10 mouse cellular contexts compared by ENCODE assay signal in the genomic region with DNA sequence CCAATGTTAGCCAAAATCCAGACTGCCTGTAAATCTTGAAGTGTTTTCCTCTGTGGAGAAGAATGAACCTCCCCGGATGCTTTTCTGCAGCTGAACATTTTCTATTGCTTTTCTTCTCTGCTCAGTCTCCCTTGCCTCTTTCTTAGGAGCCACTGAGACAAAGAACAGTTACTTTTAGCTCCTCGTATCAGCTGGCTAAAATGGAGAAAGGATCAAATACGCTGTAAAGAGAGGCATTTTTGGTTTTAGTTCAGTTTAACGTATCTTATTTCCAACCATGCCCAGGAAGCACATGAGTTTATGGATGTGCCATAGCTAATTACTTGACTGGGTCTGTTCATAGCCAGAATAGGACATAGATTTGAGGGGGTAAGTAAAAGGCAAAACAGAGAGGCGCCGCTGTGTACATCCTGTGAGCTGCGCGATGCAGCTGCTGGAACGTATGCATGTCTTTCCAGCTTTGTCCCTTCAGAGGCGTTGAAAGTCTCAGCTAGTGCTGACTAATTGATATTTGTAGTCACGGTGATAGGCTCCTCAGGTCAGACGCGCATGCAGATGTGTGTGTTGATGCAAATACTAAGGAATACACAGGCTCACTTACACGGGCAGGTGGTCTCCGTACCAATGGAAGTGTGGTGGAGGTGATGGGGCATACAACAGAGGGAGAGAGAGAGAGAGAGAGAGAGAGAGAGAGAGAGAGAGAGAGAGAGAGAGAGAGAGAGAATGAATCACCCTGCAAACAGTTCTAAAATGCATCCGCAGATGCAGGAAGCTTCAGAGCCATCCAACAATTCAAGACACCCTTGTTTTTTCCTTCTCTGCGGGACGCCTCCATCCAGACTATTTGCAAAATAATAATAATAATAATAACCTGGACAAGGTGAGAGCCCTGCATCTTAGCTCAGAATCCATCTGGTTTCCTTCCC.
DNase-seq lines count a peak whose midpoint lies in the region; ATAC-seq lines count a peak whose summit lies in the region.
"Had no signal": no experiment of that assay in that cellular context is flagged by ENCODE, and none has a peak within 500 bp of the region (broad histone marks: within the 10 kb centered on the region; RNA-seq: fewer than 3 reads in every experiment).

No protein-coding gene starts in this region.

- H3K9ac ChIP-seq in forebrain, embryonic 13.5 days, result peak overlapping the region; percentile 80
- H3K9ac ChIP-seq in limb, embryonic 13.5 days, result peak overlapping the region; percentile 43
- no peak overlapping the region for H3K9ac ChIP-seq in stomach, embryonic 15.5 days

- no peaks in the 10 kb centered on the region for H3K9me3 ChIP-seq in forebrain, embryonic 13.5 days (replicated peaks)
- no peaks in the 10 kb centered on the region for H3K9me3 ChIP-seq in limb, embryonic 13.5 days
- no peaks in the 10 kb centered on the region for H3K9me3 ChIP-seq in stomach, embryonic 15.5 days

- peaks cover 59% of the 10 kb centered on the region for H3K4me1 ChIP-seq in forebrain, embryonic 13.5 days
- H3K4me1 ChIP-seq in limb, embryonic 13.5 days, result peaks cover 46% of the 10 kb centered on the region
- H3K4me1 ChIP-seq in stomach, embryonic 15.5 days, result peaks cover 8% of the 10 kb centered on the region

- peak overlapping the region; percentile 98 for H3K27ac ChIP-seq in forebrain, embryonic 13.5 days
- peak overlapping the region; percentile 75 for H3K27ac ChIP-seq in limb, embryonic 13.5 days
- H3K27ac ChIP-seq in stomach, embryonic 15.5 days, result no peak overlapping the region

- no peaks in the 10 kb centered on the region for H3K27me3 ChIP-seq in forebrain, embryonic 13.5 days
- no peaks in the 10 kb centered on the region for H3K27me3 ChIP-seq in limb, embryonic 13.5 days
- no peaks in the 10 kb centered on the region for H3K27me3 ChIP-seq in stomach, embryonic 15.5 days (replicated peaks)
- H3K27me3 ChIP-seq: Patski had no signal

- intact Hi-C loops in gastrocnemius, postnatal 14 days (cut with DNase I; ENCODE audit: low total_unique reads), result loop anchor here (5.0 kb wide), 1 partner anchor 151 kb away; no protein-coding TSS in a partner anchor

- peak overlapping the region; percentile 70 for H3K4me2 ChIP-seq in forebrain, embryonic 13.5 days
- H3K4me2 ChIP-seq in limb, embryonic 13.5 days (replicated peaks), result peak overlapping the region; percentile 74
- H3K4me2 ChIP-seq in stomach, embryonic 15.5 days, result 0 out of 2 replicates have a peak overlapping the region, but pooled peaks have one; percentile 11

- peak; percentile 58 for ATAC-seq in forebrain, embryonic 13.5 days
- no peak for ATAC-seq in limb, embryonic 13.5 days (ENCODE audit: low FRiP score, low read depth)
- ATAC-seq in stomach, embryonic 15.5 days (ENCODE audit: insufficient read depth, low FRiP score, low read depth), result no peak
- ATAC-seq: Patski had no signal

- H3K4me3 ChIP-seq in forebrain, embryonic 13.5 days, result peak overlapping the region; percentile 44
- H3K4me3 ChIP-seq in limb, embryonic 13.5 days, result peak overlapping the region; percentile 16; the same call in 1 of the 2 replicates
- H3K4me3 ChIP-seq in stomach, embryonic 15.5 days (replicated peaks), result no peak overlapping the region

- DNase-seq in layer of hippocampus, postnatal 14 days (ENCODE audit: low spot score in 2 of 2), result peak; percentile 36 to 42
- no peak for DNase-seq in layer of hippocampus, adult 8-10 months (ENCODE audit: low spot score in 2 of 2)
- no peak for DNase-seq in ovary, adult 18-20 months (ENCODE audit: low spot score)
- DNase-seq in spleen, postnatal 14 days (ENCODE audit: low spot score in 2 of 2), result no peak
- no peak for DNase-seq in gastrocnemius, postnatal 14 days
- DNase-seq: lung, adult 2 months had no signal

- 0 out of 2 replicates have a peak, but pooled peaks cover 2% of the 10 kb centered on the region for H3K36me3 ChIP-seq in forebrain, embryonic 13.5 days (ENCODE audit: poor library complexity, severe bottlenecking)
- H3K36me3 ChIP-seq in limb, embryonic 13.5 days, result no peaks in the 10 kb centered on the region
- H3K36me3 ChIP-seq in stomach, embryonic 15.5 days, result no peaks in the 10 kb centered on the region

- 18% methylated on average over 18 of the region's 18 CpGs for WGBS in forebrain, embryonic 13.5 days
- WGBS in limb, embryonic 13.5 days, result 52% methylated on average over 18 of the region's 18 CpGs
- WGBS in stomach, embryonic 15.5 days, result 60% methylated on average over 18 of the region's 18 CpGs

Comparison
In these comparisons a context has a peak if more than half of its experiments do, and no peak if none do; other contexts are left out.
1. DNase-seq: peak in layer of hippocampus, postnatal 14 days (2 of 2); none in layer of hippocampus, adult 8-10 months (0 of 2), ovary, adult 18-20 months (single experiment), spleen, postnatal 14 days (0 of 2) and gastrocnemius, postnatal 14 days (single experiment).
2. H3K4me2 ChIP-seq: peak in every context shown above with its lines; median percentile 74 in limb, embryonic 13.5 days; 70 in forebrain, embryonic 13.5 days; 11 in stomach, embryonic 15.5 days.